Mouse (Mus musculus) Muller cell, postnatal 12 days (primary cell): ENCODE measurements at regions not wholly inside any gene's neighbourhood (a gene's known extent, or its start where the extent isn't known, plus 50 kb on each side); places are given as distances from the start of the nearest gene placed in this dataset.

Experiments used
- DNase-seq: peaks from one replicate; pipeline ENCODE4 v3.0.0-alpha.2; 2015; ENCODE audit errors: inconsistent ontology term

- no peak for DNase-seq
Measured at GRCm38 (mm10) chr4:33786958-33787357, 137.4 kb upstream of the Cnr1 start.

- DNase-seq = no peak
Measured at GRCm38 (mm10) chr4:33793398-33793797, 131.0 kb upstream of the Cnr1 start.

- DNase-seq = peak; percentile 60
Measured at GRCm38 (mm10) chr4:33795461-33795860, 128.9 kb upstream of the Cnr1 start.

GRCm38 (mm10) chr4:33797964-33798363 is 126.4 kb upstream of the Cnr1 start:
- DNase-seq = no peak

GRCm38 (mm10) chr4:33798654-33799053 is 125.7 kb upstream of the Cnr1 start:
- DNase-seq = no peak

GRCm38 (mm10) chr4:33799110-33799509 is 125.3 kb upstream of the Cnr1 start:
- no peak for DNase-seq

GRCm38 (mm10) chr4:33799831-33800230 is 124.6 kb upstream of the Cnr1 start:
- DNase-seq = no peak

- no peak for DNase-seq
Measured at GRCm38 (mm10) chr4:33812338-33812737, 112.1 kb upstream of the Cnr1 start.

- no peak for DNase-seq
Measured at GRCm38 (mm10) chr4:33823850-33824249, 100.5 kb upstream of the Cnr1 start.

GRCm38 (mm10) chr4:33833134-33833533 is 91.3 kb upstream of the Cnr1 start:
- DNase-seq = no peak

GRCm38 (mm10) chr4:33838436-33838835 is 86.0 kb upstream of the Cnr1 start:
- no peak for DNase-seq

- DNase-seq = no peak
Measured at GRCm38 (mm10) chr4:33840119-33840518, 84.3 kb upstream of the Cnr1 start.

GRCm38 (mm10) chr4:33845611-33846395 is 78.6 kb upstream of the Cnr1 start:
- DNase-seq = no peak

- DNase-seq = no peak
Measured at GRCm38 (mm10) chr4:33850249-33850648, 74.1 kb upstream of the Cnr1 start.

GRCm38 (mm10) chr4:33852294-33852693 is 72.1 kb upstream of the Cnr1 start:
- no peak for DNase-seq

GRCm38 (mm10) chr4:33855112-33855511 is 69.3 kb upstream of the Cnr1 start:
- DNase-seq = no peak

GRCm38 (mm10) chr4:33867126-33867525 is 57.3 kb upstream of the Cnr1 start:
- no peak for DNase-seq

- peak; percentile 6 for DNase-seq
Measured at GRCm38 (mm10) chr4:33869317-33869716, 55.1 kb upstream of the Cnr1 start.
